15 mouse cellular contexts compared by ENCODE assay signal in genomic region chr14:31931971-31932370, GRCm38 (mm10).
A peak's percentile ranks its signal among the peaks of the same experiment; 100 is the strongest.
DNase-seq lines count a peak whose midpoint lies in the region; ATAC-seq and TF ChIP-seq lines count a peak whose summit lies in the region.
"Had no signal": no experiment of that assay in that cellular context is flagged by ENCODE, and none has a peak within 500 bp of the region (broad histone marks: within the 10 kb centered on the region; RNA-seq: fewer than 3 reads in every experiment).

No protein-coding gene starts in this region.

- H3K4me3 ChIP-seq in gastrocnemius, adult 2 months, result no peak overlapping the region
- H3K4me3 ChIP-seq in kidney, embryonic 14.5 days (ENCODE audit: low read length), result no peak overlapping the region
- no peak overlapping the region for H3K4me3 ChIP-seq in neural tube, embryonic 13.5 days
- H3K4me3 ChIP-seq in limb, embryonic 10.5 days, result no peak overlapping the region
- H3K4me3 ChIP-seq: erythroblast, embryonic 14.5 days had no signal

- H3K4me2 ChIP-seq in kidney, embryonic 14.5 days (replicated peaks; ENCODE audit: low read depth, low read length), result no peak overlapping the region
- H3K4me2 ChIP-seq in neural tube, embryonic 13.5 days, result no peak overlapping the region

- 0 out of 2 replicates have a peak overlapping the region, but pooled peaks have one; percentile 10 for H3K27ac ChIP-seq in gastrocnemius, adult 2 months
- no peak overlapping the region for H3K27ac ChIP-seq in kidney, embryonic 14.5 days (ENCODE audit: low read depth, low read length)
- 0 out of 2 replicates have a peak overlapping the region, but pooled peaks have one; percentile 0 for H3K27ac ChIP-seq in neural tube, embryonic 13.5 days (replicated peaks)
- H3K27ac ChIP-seq in limb, embryonic 10.5 days, result no peak overlapping the region
- H3K27ac ChIP-seq: liver, embryonic 14.5 days had no signal

- no peak for TF ChIP-seq CTCF in gastrocnemius, adult 2 months (IDR thresholded peaks at IDR 0.05)

- H3K9me3 ChIP-seq in kidney, embryonic 14.5 days (ENCODE audit: control insufficient read depth, low read length), result no peaks in the 10 kb centered on the region
- H3K9me3 ChIP-seq in neural tube, embryonic 13.5 days, result 0 out of 2 replicates have a peak, but pooled peaks cover 3% of the 10 kb centered on the region
- H3K9me3 ChIP-seq in limb, embryonic 10.5 days (replicated peaks), result no peaks in the 10 kb centered on the region

- DNase-seq in gastrocnemius, adult 2 months, result no peak
- DNase-seq in gastrocnemius, postnatal 36 days, result no peak
- DNase-seq in kidney, adult 18-20 months, result peak; percentile 33
- DNase-seq in neural tube, embryonic 10.5 days (ENCODE audit: extremely low spot score, low spot score), result no peak
- no peak for DNase-seq in limb, embryonic 10.5 days (ENCODE audit: low spot score)
- DNase-seq: cerebellum, adult 11 months; cerebellum, postnatal 25 days; gastrocnemius, postnatal 14 days; right cerebral cortex, adult 18-20 months; thymus, postnatal 4 days had no signal

- ATAC-seq in kidney, embryonic 14.5 days (ENCODE audit: low FRiP score, low TSS enrichment), result no peak
- ATAC-seq in neural tube, embryonic 13.5 days (ENCODE audit: low read depth), result no peak
- ATAC-seq in megakaryocyte progenitor cell, adult 5-6 weeks (replicated peaks; ENCODE audit: poor library complexity), result no peak

- intact Hi-C loops in gastrocnemius, adult 2 months (cut with DNase I), result no loop called here
- intact Hi-C loops in gastrocnemius, postnatal 36 days (cut with DNase I), result no loop called here

- H3K36me3 ChIP-seq in kidney, embryonic 14.5 days (ENCODE audit: control insufficient read depth, insufficient read depth, low read length), result no peaks in the 10 kb centered on the region
- H3K36me3 ChIP-seq in neural tube, embryonic 13.5 days, result no peaks in the 10 kb centered on the region
- no peaks in the 10 kb centered on the region for H3K36me3 ChIP-seq in limb, embryonic 10.5 days

- no peaks in the 10 kb centered on the region for H3K27me3 ChIP-seq in kidney, embryonic 14.5 days (ENCODE audit: control insufficient read depth, insufficient read depth, low read length)
- no peaks in the 10 kb centered on the region for H3K27me3 ChIP-seq in neural tube, embryonic 13.5 days
- H3K27me3 ChIP-seq in limb, embryonic 10.5 days (ENCODE audit: low read depth, poor library complexity, severe bottlenecking), result no peaks in the 10 kb centered on the region

- no peak overlapping the region for H3K9ac ChIP-seq in kidney, embryonic 14.5 days (ENCODE audit: low read depth, low read length)
- no peak overlapping the region for H3K9ac ChIP-seq in neural tube, embryonic 13.5 days
- H3K9ac ChIP-seq: liver, embryonic 14.5 days had no signal

- peaks cover 9% of the 10 kb centered on the region for H3K4me1 ChIP-seq in kidney, embryonic 14.5 days (ENCODE audit: control insufficient read depth, insufficient read depth, low read length)
- peaks cover 22% of the 10 kb centered on the region for H3K4me1 ChIP-seq in neural tube, embryonic 13.5 days (replicated peaks)
- peaks cover 22% of the 10 kb centered on the region for H3K4me1 ChIP-seq in limb, embryonic 10.5 days

- WGBS in kidney, embryonic 14.5 days, result 83% methylated on average over 5 of the region's 5 CpGs
- WGBS in neural tube, embryonic 13.5 days, result 82% methylated on average over 5 of the region's 5 CpGs
- WGBS in limb, embryonic 10.5 days, result 90% methylated on average over 5 of the region's 5 CpGs

Comparison
In these comparisons a context has a peak if more than half of its experiments do, and no peak if none do; other contexts are left out.
1. H3K27ac ChIP-seq: peak in gastrocnemius, adult 2 months (single experiment) and neural tube, embryonic 13.5 days (single experiment); none in kidney, embryonic 14.5 days (single experiment) and limb, embryonic 10.5 days (single experiment).